Mouse (Mus musculus) brain, embryonic 14.5 days (tissue): Measurements from ENCODE around the gene Sys1.

ENCODE experiments used
- CTCF ChIP-seq: fragments of 200-500 bp; IDR thresholded peaks from 2 replicates; pipeline ENCODE4 v1.5.1; 2012; ENCODE audit warnings: inconsistent platforms, mild to moderate bottlenecking, moderate library complexity, borderline replicate concordance; ENCODE audit not compliant: insufficient read depth, insufficient read length; ENCODE audit errors: extremely low read depth
- POLR2A ChIP-seq: fragments of 200-500 bp; IDR thresholded peaks from 2 replicates; pipeline ENCODE4 v1.6.1; 2012; ENCODE audit warnings: mild to moderate bottlenecking, inconsistent platforms, borderline replicate concordance; ENCODE audit not compliant: poor library complexity, insufficient read depth, insufficient read length, severe bottlenecking; ENCODE audit errors: extremely low read depth

DNA sequence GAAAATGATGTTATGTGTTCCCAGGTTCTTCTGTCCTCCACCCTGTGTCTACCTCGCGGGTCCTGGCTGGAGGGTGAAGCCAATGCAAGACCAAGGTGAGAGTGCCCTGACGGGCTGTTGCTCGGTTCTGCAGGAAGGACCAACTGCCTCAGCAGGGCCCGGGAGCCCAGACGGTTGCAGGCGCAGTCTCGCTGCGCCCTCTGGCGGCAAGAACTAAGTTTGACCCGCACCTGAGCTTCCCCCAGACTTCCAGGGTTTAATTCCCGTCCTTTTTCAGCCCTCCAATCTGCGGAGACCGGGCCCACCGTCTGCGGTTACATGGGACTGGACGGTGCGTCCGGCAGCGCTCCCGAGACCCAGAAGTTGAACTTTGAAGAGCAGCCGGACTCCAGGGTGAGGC lies 49.1 kb upstream of the Sys1 start:
- peak; percentile 95 for TF ChIP-seq CTCF
- no peak for TF ChIP-seq POLR2A
